Mouse (Mus musculus) lung, embryonic 15.5 days (tissue): ENCODE measurements around the gene Ric8a. TPM values are rescaled to one million over a fixed set of nuclear protein-coding genes. Genes with fewer than 3 reads are reported as not detected.

ENCODE experiments used
- ATAC-seq: fragments of 200-750 bp; cut with Nextera tagmentation; 2 replicates; pipeline ENCODE4 v1.8.0; 2017; ENCODE audit warnings: moderate number of reproducible peaks, borderline replicate concordance; ENCODE audit not compliant: low FRiP score, low TSS enrichment; ENCODE audit errors: extremely low read depth
- H3K27ac ChIP-seq: fragments of 300-500 bp; sonication (generic); 2 replicates; pipeline ENCODE4 v1.5.1; 2015; ENCODE audit warnings: moderate library complexity, mild to moderate bottlenecking, inconsistent platforms
- H3K27me3 ChIP-seq: fragments of 300-500 bp; sonication (generic); 2 replicates; pipeline ENCODE4 v1.6.1; 2015; ENCODE audit warnings: inconsistent platforms
- H3K36me3 ChIP-seq: fragments of 300-500 bp; sonication (generic); 2 replicates; pipeline ENCODE4 v1.6.1; 2015; ENCODE audit warnings: inconsistent platforms
- H3K4me1 ChIP-seq: fragments of 300-500 bp; sonication (generic); 2 replicates; pipeline ENCODE4 v1.6.1; 2015; ENCODE audit warnings: inconsistent platforms
- H3K4me2 ChIP-seq: fragments of 300-500 bp; sonication (generic); 2 replicates; pipeline ENCODE4 v1.6.1; 2015; ENCODE audit warnings: inconsistent platforms, mild to moderate bottlenecking, moderate library complexity
- H3K4me3 ChIP-seq: fragments of 300-500 bp; sonication (generic); 2 replicates; pipeline ENCODE4 v1.5.1; 2015; ENCODE audit warnings: mild to moderate bottlenecking, inconsistent platforms
- H3K9ac ChIP-seq: fragments of 300-500 bp; sonication (generic); 2 replicates; pipeline ENCODE4 v1.6.1; 2015; ENCODE audit warnings: inconsistent platforms
- H3K9me3 ChIP-seq: fragments of 300-500 bp; sonication (generic); 2 replicates; pipeline ENCODE4 v1.6.1; 2016; ENCODE audit warnings: inconsistent platforms
- WGBS: fragments of 180-500 bp; shearing (Covaris S2); methylation state at CpG from one replicate; pipeline ENCODE4 v1.1.7; 2015; 5-methylcytosine and 5-hydroxymethylcytosine counted together
- polyA plus RNA-seq: library from polyadenylated mRNA; unstranded; fragments of >200 nt; fragmentation: Nextera tagmentation; extraction: Ambion mirVana; gene quantifications from 2 replicates; pipeline ENCODE4 v1.2.1, GENCODE M21; 2015

Ric8a gene
- polyA plus RNA-seq, 1 experiment from 2014 or later, result 58.8 TPM

GRCm38 (mm10) chr7:140848591-140848990 lies 8.2 kb upstream of the Ric8a start:
- Histone ChIP-seq H3K4me3 (no peak overlapping the region), H3K9ac (no peak overlapping the region), H3K27me3 (no peaks in the 10 kb centered on the region), H3K36me3 (peaks cover 22% of the 10 kb centered on the region), H3K4me1 (peaks cover 15% of the 10 kb centered on the region), H3K27ac (no peak overlapping the region), H3K9me3 (no peaks in the 10 kb centered on the region), H3K4me2 (no peak overlapping the region)
- ATAC-seq, result no peak
- 89% methylated on average over 10 of the region's 10 CpGs for WGBS

- H3K4me3 ChIP-seq, result no peak overlapping the region
- no peak overlapping the region for H3K9ac ChIP-seq
- H3K4me1 ChIP-seq, result peaks cover 19% of the 10 kb centered on the region
- H3K27ac ChIP-seq, result no peak overlapping the region
- H3K9me3 ChIP-seq, result no peaks in the 10 kb centered on the region
- no peak for ATAC-seq
- H3K27me3 ChIP-seq, result no peaks in the 10 kb centered on the region
- WGBS, result 92% methylated on average over 4 of the region's 4 CpGs
- no peak overlapping the region for H3K4me2 ChIP-seq
- H3K36me3 ChIP-seq, result peaks cover 32% of the 10 kb centered on the region
These were observed 4.8 kb upstream of the Ric8a start for GRCm38 (mm10) chr7:140851916-140852315.

GRCm38 (mm10) chr7:140853386-140853785 lies 3.4 kb upstream of the Ric8a start:
- H3K9ac ChIP-seq, result no peak overlapping the region
- WGBS, result 86% methylated on average over 9 of the region's 9 CpGs
- no peaks in the 10 kb centered on the region for H3K9me3 ChIP-seq
- ATAC-seq, result no peak
- no peak overlapping the region for H3K4me3 ChIP-seq
- H3K27ac ChIP-seq, result no peak overlapping the region
- no peaks in the 10 kb centered on the region for H3K27me3 ChIP-seq
- H3K4me1 ChIP-seq, result peaks cover 18% of the 10 kb centered on the region
- H3K4me2 ChIP-seq, result no peak overlapping the region
- H3K36me3 ChIP-seq, result peaks cover 32% of the 10 kb centered on the region

- no peak for ATAC-seq
- no peak overlapping the region for H3K4me3 ChIP-seq
- H3K4me1 ChIP-seq, result peaks cover 25% of the 10 kb centered on the region
- H3K9me3 ChIP-seq, result no peaks in the 10 kb centered on the region
- H3K4me2 ChIP-seq, result no peak overlapping the region
- 86% methylated on average over 18 of the region's 18 CpGs for WGBS
- H3K36me3 ChIP-seq, result peaks cover 38% of the 10 kb centered on the region
- H3K9ac ChIP-seq, result no peak overlapping the region
- no peaks in the 10 kb centered on the region for H3K27me3 ChIP-seq
- H3K27ac ChIP-seq, result no peak overlapping the region
These were observed 2.3 kb upstream of the Ric8a start for GRCm38 (mm10) chr7:140854483-140854882.

GRCm38 (mm10) chr7:140855181-140855580 lies 1.6 kb upstream of the Ric8a start:
- H3K9ac ChIP-seq, result peak overlapping the region; percentile 74
- 67% methylated on average over 9 of the region's 9 CpGs for WGBS
- H3K4me1 ChIP-seq, result peaks cover 25% of the 10 kb centered on the region
- peak overlapping the region; percentile 92; the same call in 1 of the 2 replicates for H3K27ac ChIP-seq
- no peaks in the 10 kb centered on the region for H3K27me3 ChIP-seq
- no peak for ATAC-seq
- H3K4me2 ChIP-seq, result peak overlapping the region; percentile 95
- no peaks in the 10 kb centered on the region for H3K9me3 ChIP-seq
- H3K4me3 ChIP-seq, result peak overlapping the region; percentile 68
- H3K36me3 ChIP-seq, result peaks cover 41% of the 10 kb centered on the region

GRCm38 (mm10) chr7:140855860-140856784 lies 635 bp upstream of the Ric8a start, which contains the start of gene Gm45785:
Gm45785 (minus strand) TSS chr7:140856331.
- ATAC-seq, result peak; percentile 77; the same call in 1 of the 2 replicates
- Histone ChIP-seq H3K4me3 (peak within 1 kb of the TSS; percentile 68), H3K9ac (peak within 1 kb of the TSS; percentile 74), H3K4me1 (peaks cover 25% of the 10 kb centered on the region), H3K36me3 (peaks cover 50% of the 10 kb centered on the region), H3K27ac (peak within 1 kb of the TSS; percentile 92), H3K27me3 (no peaks in the 10 kb centered on the region), H3K9me3 (no peaks in the 10 kb centered on the region), H3K4me2 (peak within 1 kb of the TSS; percentile 95)
- under 1% methylated on average over 51 of the region's 51 CpGs for WGBS

GRCm38 (mm10) chr7:140857550-140858505 lies 1.1 kb downstream of the Ric8a start, which contains the start of gene Bet1l:
Bet1l (minus strand) TSS chr7:140857577.
- peaks cover 25% of the 10 kb centered on the region for H3K4me1 ChIP-seq
- H3K4me3 ChIP-seq, result peak within 1 kb of the TSS; percentile 68
- H3K9ac ChIP-seq, result peak within 1 kb of the TSS; percentile 74
- no peaks in the 10 kb centered on the region for H3K27me3 ChIP-seq
- H3K4me2 ChIP-seq, result peak within 1 kb of the TSS; percentile 95
- ATAC-seq, result peak; percentile 28
- H3K9me3 ChIP-seq, result no peaks in the 10 kb centered on the region
- peaks cover 53% of the 10 kb centered on the region for H3K36me3 ChIP-seq
- H3K27ac ChIP-seq, result peak within 1 kb of the TSS; percentile 92
- WGBS, result 32% methylated on average over 40 of the region's 40 CpGs

DNA sequence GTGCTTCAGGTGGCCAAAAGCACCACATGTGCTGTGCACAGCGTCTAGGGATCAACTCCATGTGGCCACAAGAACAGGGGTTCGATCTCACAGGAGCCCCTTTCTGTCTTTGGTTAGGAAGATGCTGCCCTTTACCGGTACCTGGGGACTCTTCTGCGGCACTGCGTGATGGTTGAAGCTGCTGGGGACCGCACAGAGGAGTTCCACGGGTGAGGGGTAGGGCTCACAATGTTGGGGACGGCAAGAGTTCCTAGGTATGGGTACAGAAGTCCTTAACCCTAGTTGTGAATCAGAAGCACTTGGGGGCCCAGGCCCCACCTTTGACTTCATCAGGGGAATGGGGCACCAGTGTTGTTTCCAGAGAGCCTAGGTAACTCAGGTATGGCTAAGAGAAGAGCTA lies 2.0 kb downstream of the Ric8a start:
- H3K4me2 ChIP-seq, result peak overlapping the region; percentile 95
- H3K27me3 ChIP-seq, result no peaks in the 10 kb centered on the region
- no peaks in the 10 kb centered on the region for H3K9me3 ChIP-seq
- H3K9ac ChIP-seq, result 0 out of 2 replicates have a peak overlapping the region, but pooled peaks have one; percentile 74
- H3K36me3 ChIP-seq, result peaks cover 52% of the 10 kb centered on the region
- ATAC-seq, result no peak
- H3K27ac ChIP-seq, result no peak overlapping the region
- H3K4me3 ChIP-seq, result peak overlapping the region; percentile 68
- WGBS, result 89% methylated on average over 8 of the region's 8 CpGs
- peaks cover 25% of the 10 kb centered on the region for H3K4me1 ChIP-seq

GRCm38 (mm10) chr7:140859997-140860396 lies 3.2 kb downstream of the Ric8a start:
- Histone ChIP-seq H3K27ac (no peak overlapping the region), H3K9me3 (no peaks in the 10 kb centered on the region), H3K27me3 (no peaks in the 10 kb centered on the region), H3K4me1 (peaks cover 21% of the 10 kb centered on the region), H3K4me3 (no peak overlapping the region), H3K36me3 (peaks cover 55% of the 10 kb centered on the region), H3K9ac (no peak overlapping the region), H3K4me2 (no peak overlapping the region)
- no peak for ATAC-seq
- WGBS, result 71% methylated on average over 6 of the region's 6 CpGs

- Histone ChIP-seq H3K36me3 (peaks cover 57% of the 10 kb centered on the region), H3K4me2 (no peak overlapping the region), H3K27me3 (no peaks in the 10 kb centered on the region), H3K4me3 (no peak overlapping the region), H3K4me1 (peaks cover 14% of the 10 kb centered on the region), H3K27ac (no peak overlapping the region), H3K9ac (no peak overlapping the region), H3K9me3 (no peaks in the 10 kb centered on the region)
- WGBS, result 78% methylated on average over 5 of the region's 5 CpGs
- no peak for ATAC-seq
These were observed 4.0 kb downstream of the Ric8a start for GRCm38 (mm10) chr7:140860728-140861127.

- Histone ChIP-seq H3K27me3 (no peaks in the 10 kb centered on the region), H3K4me3 (no peak overlapping the region), H3K4me2 (no peak overlapping the region), H3K4me1 (no peaks in the 10 kb centered on the region), H3K36me3 (peaks cover 51% of the 10 kb centered on the region), H3K27ac (no peak overlapping the region), H3K9ac (no peak overlapping the region), H3K9me3 (no peaks in the 10 kb centered on the region)
- 85% methylated on average over 12 of the region's 12 CpGs for WGBS
- no peak for ATAC-seq
These were observed 8.0 kb downstream of the Ric8a start for GRCm38 (mm10) chr7:140864761-140865160.
